Mouse (Mus musculus): ENCODE results near the gene St3gal6. TPM values are rescaled to one million over a fixed set of nuclear protein-coding genes. Genes with fewer than 3 reads are reported as not detected.
"Not testable (repeated sequence)": the region's sequence is repeated elsewhere in the genome, so short reads cannot be mapped to it uniquely, and the experiment has no call there.

Gene St3gal6
- polyA plus RNA-seq, 1 experiment: 11.5 TPM

DNA sequence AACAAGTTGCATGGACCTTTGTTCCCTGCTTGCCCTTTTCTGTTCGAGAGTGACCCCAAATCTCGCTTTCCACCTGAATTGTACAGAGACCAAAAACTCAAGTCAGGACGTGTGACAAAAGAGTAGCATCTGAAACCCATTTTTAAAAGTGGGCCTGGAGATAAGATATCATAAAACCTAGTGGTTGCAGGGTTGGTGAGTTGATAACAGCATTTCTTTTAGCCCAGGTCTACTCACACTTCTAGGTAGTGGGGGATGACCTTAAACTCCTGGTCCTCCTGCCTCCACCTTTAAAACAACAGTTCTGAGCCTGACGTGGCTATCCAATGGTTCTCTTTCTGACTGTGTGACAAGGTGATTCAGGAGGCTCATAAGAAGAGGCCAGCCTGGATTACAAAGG, 53.2 kb downstream of the St3gal6 start:
- Histone ChIP-seq H3K27me3 (ENCODE audit: control insufficient read depth) (no peaks in the 10 kb centered on the region), H3K4me3 (replicated peaks) (no peak overlapping the region), H3K4me1 (ENCODE audit: control insufficient read depth) (peaks cover 22% of the 10 kb centered on the region), H3K36me3 (ENCODE audit: control insufficient read depth) (peaks cover 100% of the 10 kb centered on the region), H3K9me3 (ENCODE audit: control insufficient read depth, low read length) (no peaks in the 10 kb centered on the region)
- TF ChIP-seq TAL1 (IDR thresholded peaks at IDR 0.05; ENCODE audit: low read length) (no peak), GATA1 (IDR thresholded peaks at IDR 0.05; ENCODE audit: low read length) (no peak)

DNA sequence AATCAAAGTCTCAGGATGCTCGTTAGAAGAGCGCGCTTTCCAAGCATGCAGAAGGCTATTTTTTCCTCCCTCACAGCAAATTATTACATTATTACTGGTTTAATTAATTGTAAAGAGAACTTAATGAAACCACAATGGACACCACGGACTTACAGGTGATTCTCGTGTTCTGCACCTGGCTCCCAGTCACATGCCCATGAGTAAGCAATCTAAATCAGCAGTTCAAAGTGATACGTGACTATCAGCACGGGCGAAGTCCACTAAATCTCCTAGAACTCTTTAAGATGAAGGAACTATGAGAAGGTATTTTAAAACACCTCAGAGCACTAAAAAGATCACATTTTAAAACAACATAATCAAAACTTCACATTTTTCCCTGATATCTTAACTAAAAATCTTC, 54.0 kb downstream of the St3gal6 start:
- TF ChIP-seq GATA1 (IDR thresholded peaks at IDR 0.05; ENCODE audit: low read length) (no peak), TAL1 (IDR thresholded peaks at IDR 0.05; ENCODE audit: low read length) (no peak)
- Histone ChIP-seq H3K9me3 (ENCODE audit: control insufficient read depth, low read length) (no peaks in the 10 kb centered on the region), H3K36me3 (ENCODE audit: control insufficient read depth) (peaks cover 100% of the 10 kb centered on the region)

GRCm38 (mm10) chr16:58465412-58465811, 58.6 kb downstream of the St3gal6 start:
- no peak for TF ChIP-seq TAL1 (IDR thresholded peaks at IDR 0.05; ENCODE audit: low read length)
- Histone ChIP-seq H3K36me3 (ENCODE audit: control insufficient read depth) (peaks cover 91% of the 10 kb centered on the region), H3K4me1 (ENCODE audit: control insufficient read depth) (peaks cover 35% of the 10 kb centered on the region), H3K4me3 (replicated peaks) (no peak overlapping the region), H3K9me3 (ENCODE audit: control insufficient read depth, low read length) (no peaks in the 10 kb centered on the region), H3K27me3 (ENCODE audit: control insufficient read depth) (no peaks in the 10 kb centered on the region)

More for the DNA sequence above, 54.0 kb downstream of the St3gal6 start:
- H3K27me3 ChIP-seq (ENCODE audit: control insufficient read depth): no peaks in the 10 kb centered on the region
- peaks cover 26% of the 10 kb centered on the region for H3K4me1 ChIP-seq (ENCODE audit: control insufficient read depth)
- H3K4me3 ChIP-seq (replicated peaks): no peak overlapping the region

- Histone ChIP-seq H3K9me3 (ENCODE audit: control insufficient read depth, low read length) (no peaks in the 10 kb centered on the region), H3K4me3 (replicated peaks) (no peak overlapping the region), H3K27me3 (ENCODE audit: control insufficient read depth) (no peaks in the 10 kb centered on the region), H3K36me3 (ENCODE audit: control insufficient read depth) (peaks cover 86% of the 10 kb centered on the region), H3K4me1 (ENCODE audit: control insufficient read depth) (peaks cover 46% of the 10 kb centered on the region)
- TF ChIP-seq GATA1 (IDR thresholded peaks at IDR 0.05; ENCODE audit: low read length) (no peak), TAL1 (IDR thresholded peaks at IDR 0.05; ENCODE audit: low read length) (no peak)
Observed at GRCm38 (mm10) chr16:58464051-58464450, 60.0 kb downstream of the St3gal6 start.

- Histone ChIP-seq H3K4me3 (replicated peaks) (no peak overlapping the region), H3K4me1 (ENCODE audit: control insufficient read depth) (peaks cover 57% of the 10 kb centered on the region), H3K27me3 (ENCODE audit: control insufficient read depth) (no peaks in the 10 kb centered on the region), H3K9me3 (ENCODE audit: control insufficient read depth, low read length) (no peaks in the 10 kb centered on the region), H3K36me3 (ENCODE audit: control insufficient read depth) (peaks cover 84% of the 10 kb centered on the region)
- no peak for TF ChIP-seq GATA1 (IDR thresholded peaks at IDR 0.05; ENCODE audit: low read length)
- no peak for TF ChIP-seq TAL1 (IDR thresholded peaks at IDR 0.05; ENCODE audit: low read length)
Observed at GRCm38 (mm10) chr16:58462519-58462918, 61.5 kb downstream of the St3gal6 start.

DNA sequence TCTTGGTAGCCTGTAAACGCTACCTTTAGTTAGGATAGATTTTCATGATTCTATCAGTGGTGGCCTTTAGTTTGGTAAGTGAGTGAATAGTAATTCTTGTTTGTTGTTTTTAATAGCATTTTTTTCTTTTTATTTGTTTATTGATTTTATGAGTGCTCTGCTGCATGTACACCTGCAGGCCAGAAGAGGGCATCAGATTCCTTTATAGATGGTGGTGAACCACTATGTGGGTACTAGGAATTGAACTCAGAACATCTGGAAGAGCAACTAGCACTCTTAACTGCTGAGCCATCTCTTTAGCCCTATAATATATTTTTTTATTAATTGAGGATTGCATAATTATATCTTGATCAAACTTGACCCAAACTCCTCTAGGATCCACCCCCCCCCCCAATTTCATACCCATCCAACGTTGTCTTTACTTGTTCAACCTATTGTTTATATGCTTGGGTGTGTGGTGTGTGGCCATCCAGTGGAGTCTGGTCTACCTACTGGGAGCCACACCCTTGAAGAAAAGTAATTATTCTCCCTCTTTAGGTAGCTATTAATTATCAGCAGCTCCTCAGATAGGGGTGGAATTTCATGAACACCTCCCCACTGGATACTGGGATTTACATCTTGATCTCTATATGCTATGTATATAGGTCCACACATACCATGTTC, 62.1 kb downstream of the St3gal6 start:
- Histone ChIP-seq H3K36me3 (ENCODE audit: control insufficient read depth) (peaks cover 83% of the 10 kb centered on the region), H3K9me3 (ENCODE audit: control insufficient read depth, low read length) (no peaks in the 10 kb centered on the region), H3K4me1 (ENCODE audit: control insufficient read depth) (peaks cover 62% of the 10 kb centered on the region), H3K27me3 (ENCODE audit: control insufficient read depth) (no peaks in the 10 kb centered on the region), H3K4me3 (replicated peaks) (no peak overlapping the region)
- TF ChIP-seq GATA1 (IDR thresholded peaks at IDR 0.05; ENCODE audit: low read length) (no peak), TAL1 (IDR thresholded peaks at IDR 0.05; ENCODE audit: low read length) (no peak)

GRCm38 (mm10) chr16:58460386-58460785, 63.7 kb downstream of the St3gal6 start:
- peaks cover 71% of the 10 kb centered on the region for H3K36me3 ChIP-seq (ENCODE audit: control insufficient read depth)
- TF ChIP-seq GATA1 (IDR thresholded peaks at IDR 0.05; ENCODE audit: low read length) (no peak), TAL1 (IDR thresholded peaks at IDR 0.05; ENCODE audit: low read length) (no peak)
- H3K4me3 ChIP-seq (replicated peaks): no peak overlapping the region
- peaks cover 74% of the 10 kb centered on the region for H3K4me1 ChIP-seq (ENCODE audit: control insufficient read depth)
- H3K27me3 ChIP-seq (ENCODE audit: control insufficient read depth): no peaks in the 10 kb centered on the region
- no peaks in the 10 kb centered on the region for H3K9me3 ChIP-seq (ENCODE audit: control insufficient read depth, low read length)

- H3K4me1 ChIP-seq (ENCODE audit: control insufficient read depth): peaks cover 75% of the 10 kb centered on the region
- H3K27me3 ChIP-seq (ENCODE audit: control insufficient read depth); H3K4me3 ChIP-seq (replicated peaks); H3K9me3 ChIP-seq (ENCODE audit: control insufficient read depth, low read length): not testable (repeated sequence)
- peaks cover 69% of the 10 kb centered on the region for H3K36me3 ChIP-seq (ENCODE audit: control insufficient read depth)
Observed at GRCm38 (mm10) chr16:58459966-58460365, 64.1 kb downstream of the St3gal6 start.

DNA sequence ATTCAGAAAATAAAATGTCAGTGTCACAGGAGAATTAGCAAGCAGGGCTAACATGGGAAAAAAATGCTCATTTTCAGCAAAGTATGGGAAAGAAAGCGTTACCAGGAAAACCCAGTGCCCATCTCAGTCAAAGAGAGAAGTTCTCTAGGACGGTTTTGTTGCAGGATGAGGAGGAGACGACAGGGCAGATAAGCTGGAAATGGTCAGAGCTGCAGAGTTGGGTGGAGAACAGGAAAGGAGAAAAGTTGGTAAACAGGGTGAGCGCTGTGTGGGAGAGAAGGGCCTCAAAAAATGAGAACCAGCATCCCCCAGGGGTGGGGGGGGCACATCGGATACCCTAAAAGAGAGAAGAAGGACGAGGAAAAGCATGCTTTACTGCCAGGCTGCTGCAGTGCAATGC, 67.1 kb downstream of the St3gal6 start:
- TF ChIP-seq TAL1 (IDR thresholded peaks at IDR 0.05; ENCODE audit: low read length) (no peak), GATA1 (IDR thresholded peaks at IDR 0.05; ENCODE audit: low read length) (no peak)
- Histone ChIP-seq H3K36me3 (ENCODE audit: control insufficient read depth) (peaks cover 60% of the 10 kb centered on the region), H3K27me3 (ENCODE audit: control insufficient read depth) (no peaks in the 10 kb centered on the region), H3K9me3 (ENCODE audit: control insufficient read depth, low read length) (no peaks in the 10 kb centered on the region), H3K4me3 (replicated peaks) (no peak overlapping the region), H3K4me1 (ENCODE audit: control insufficient read depth) (peaks cover 89% of the 10 kb centered on the region)

GRCm38 (mm10) chr16:58456445-58456844, 67.6 kb downstream of the St3gal6 start:
- peaks cover 63% of the 10 kb centered on the region for H3K36me3 ChIP-seq (ENCODE audit: control insufficient read depth)
- H3K9me3 ChIP-seq (ENCODE audit: control insufficient read depth, low read length): no peaks in the 10 kb centered on the region
- no peak overlapping the region for H3K4me3 ChIP-seq (replicated peaks)
- no peak for TF ChIP-seq GATA1 (IDR thresholded peaks at IDR 0.05; ENCODE audit: low read length)
- TF ChIP-seq TAL1 (IDR thresholded peaks at IDR 0.05; ENCODE audit: low read length): no peak
- peaks cover 90% of the 10 kb centered on the region for H3K4me1 ChIP-seq (ENCODE audit: control insufficient read depth)
- H3K27me3 ChIP-seq (ENCODE audit: control insufficient read depth): no peaks in the 10 kb centered on the region
